Mouse (Mus musculus): ENCODE data around the gene Tmem222. TPM values are rescaled to one million over a fixed set of nuclear protein-coding genes. Genes with fewer than 3 reads are reported as not detected.

Gene Tmem222
- polyA plus RNA-seq, 1 experiment: not detected

GRCm38 (mm10) chr4:133221701-133222100 is 55.9 kb downstream of the Tmem222 start:
- Histone ChIP-seq H3K4me3 (ENCODE audit: insufficient read depth, low read depth, low read length) (no peak overlapping the region), H3K27ac (ENCODE audit: insufficient read depth, low read depth, low read length) (no peak overlapping the region), H3K4me1 (ENCODE audit: control insufficient read depth, insufficient read depth, low read length) (peaks cover 14% of the 10 kb centered on the region)
- WGBS: 95% methylated on average over 8 of the region's 8 CpGs
- TF ChIP-seq CTCF (IDR thresholded peaks at IDR 0.05; ENCODE audit: insufficient read depth, low read depth, low read length): no peak
- no peak for TF ChIP-seq POLR2A (IDR thresholded peaks at IDR 0.05; ENCODE audit: insufficient read depth, low read depth, low read length)

DNA sequence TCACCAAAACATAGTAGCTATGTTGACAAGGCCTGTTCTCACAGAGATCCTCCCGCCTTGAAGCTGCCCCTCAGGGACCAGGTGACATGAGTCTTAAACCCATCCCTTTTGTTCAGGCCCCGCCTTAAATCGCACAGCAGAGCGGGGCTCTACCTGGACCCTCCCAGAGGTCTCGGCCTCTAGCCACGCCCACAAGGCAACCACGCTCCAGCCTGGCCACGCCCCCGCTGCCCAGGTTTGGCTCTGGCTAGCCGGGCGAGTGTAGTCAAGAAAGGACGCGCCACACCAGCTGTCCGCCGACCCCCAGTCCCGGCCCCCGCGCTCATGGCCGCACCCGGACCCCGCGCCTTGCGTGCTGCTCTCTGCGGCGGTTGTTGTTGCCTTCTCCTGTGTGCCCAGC is 56.9 kb downstream of the Tmem222 start:
- TF ChIP-seq CTCF (IDR thresholded peaks at IDR 0.05; ENCODE audit: insufficient read depth, low read depth, low read length) (no peak), POLR2A (IDR thresholded peaks at IDR 0.05; ENCODE audit: insufficient read depth, low read depth, low read length) (no peak)
- no peak overlapping the region for H3K27ac ChIP-seq (ENCODE audit: insufficient read depth, low read depth, low read length)
- H3K4me3 ChIP-seq (ENCODE audit: insufficient read depth, low read depth, low read length): no peak overlapping the region
- peaks cover 14% of the 10 kb centered on the region for H3K4me1 ChIP-seq (ENCODE audit: control insufficient read depth, insufficient read depth, low read length)
- 12% methylated on average over 25 of the region's 25 CpGs for WGBS

DNA sequence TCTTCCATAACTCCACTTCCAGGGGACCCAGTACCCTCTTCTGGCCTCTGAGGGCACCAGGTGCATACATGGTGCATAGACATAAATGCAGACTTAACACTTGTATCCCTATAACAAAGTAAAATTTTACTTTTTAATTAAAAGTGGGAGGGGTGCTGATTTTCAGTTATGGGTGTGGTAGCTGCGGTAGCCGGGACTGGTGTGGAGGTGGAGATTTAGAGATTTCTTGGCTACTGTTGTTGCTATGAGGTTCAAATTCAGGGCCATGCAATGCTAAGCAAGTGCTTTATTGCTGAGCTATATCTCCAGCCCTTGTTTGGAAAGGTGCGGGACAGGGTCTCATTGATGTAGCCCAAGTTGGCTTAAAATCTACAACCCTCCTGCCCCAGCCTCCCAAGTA is 58.8 kb downstream of the Tmem222 start:
- Histone ChIP-seq H3K4me1 (ENCODE audit: control insufficient read depth, insufficient read depth, low read length) (peaks cover 10% of the 10 kb centered on the region), H3K27ac (ENCODE audit: insufficient read depth, low read depth, low read length) (no peak overlapping the region), H3K4me3 (ENCODE audit: insufficient read depth, low read depth, low read length) (no peak overlapping the region)
- 87% methylated on average over 3 of the region's 3 CpGs for WGBS
- TF ChIP-seq CTCF (IDR thresholded peaks at IDR 0.05; ENCODE audit: insufficient read depth, low read depth, low read length) (no peak), POLR2A (IDR thresholded peaks at IDR 0.05; ENCODE audit: insufficient read depth, low read depth, low read length) (no peak)

- WGBS: 10% methylated on average over 5 of the region's 5 CpGs
- H3K4me1 ChIP-seq (ENCODE audit: control insufficient read depth, insufficient read depth, low read length): peaks cover 12% of the 10 kb centered on the region
- H3K4me3 ChIP-seq (ENCODE audit: insufficient read depth, low read depth, low read length): no peak overlapping the region
- peak; percentile 87 for TF ChIP-seq CTCF (IDR thresholded peaks at IDR 0.05; ENCODE audit: insufficient read depth, low read depth, low read length)
- TF ChIP-seq POLR2A (IDR thresholded peaks at IDR 0.05; ENCODE audit: insufficient read depth, low read depth, low read length): no peak
- H3K27ac ChIP-seq (ENCODE audit: insufficient read depth, low read depth, low read length): no peak overlapping the region
Observed at GRCm38 (mm10) chr4:133217641-133218040, 60.0 kb downstream of the Tmem222 start.

Other genes with a start within 250 kb of the Tmem222 start
- not detected in 2 replicates for gene Wasf2, start 147.3 kb downstream of the Tmem222 start, polyA plus RNA-seq (2012; ENCODE audit: insufficient read depth, insufficient read length, low replicate concordance, missing spikeins)
- gene Cd164l2, start 65.7 kb downstream of the Tmem222 start, polyA plus RNA-seq (2012; ENCODE audit: insufficient read depth, insufficient read length, low replicate concordance, missing spikeins): not detected in 2 replicates
- gene Gpr3, start 65.3 kb downstream of the Tmem222 start, polyA plus RNA-seq (2012; ENCODE audit: insufficient read depth, insufficient read length, low replicate concordance, missing spikeins): not detected in 2 replicates
- not detected in 2 replicates for gene Map3k6, start 37.0 kb downstream of the Tmem222 start, polyA plus RNA-seq (2012; ENCODE audit: insufficient read depth, insufficient read length, low replicate concordance, missing spikeins)
- not detected in 2 replicates for gene Sytl1, start 14.7 kb downstream of the Tmem222 start, polyA plus RNA-seq (2012; ENCODE audit: insufficient read depth, insufficient read length, low replicate concordance, missing spikeins)
- gene Wdtc1, start 75.7 kb upstream of the Tmem222 start, polyA plus RNA-seq (2012; ENCODE audit: insufficient read depth, insufficient read length, low replicate concordance, missing spikeins): 113 TPM in 1 of 2 replicates, not detected in the other
- gene Slc9a1, start 91.9 kb upstream of the Tmem222 start, polyA plus RNA-seq (2012; ENCODE audit: insufficient read depth, insufficient read length, low replicate concordance, missing spikeins): not detected in 2 replicates
- not detected in 2 replicates for gene Tent5b, start 202.3 kb upstream of the Tmem222 start, polyA plus RNA-seq (2012; ENCODE audit: insufficient read depth, insufficient read length, low replicate concordance, missing spikeins)
- gene Trnp1, start 220.8 kb upstream of the Tmem222 start, polyA plus RNA-seq (2012; ENCODE audit: insufficient read depth, insufficient read length, low replicate concordance, missing spikeins): not detected in 2 replicates
- gene Kdf1, start 241.2 kb upstream of the Tmem222 start, polyA plus RNA-seq (2012; ENCODE audit: insufficient read depth, insufficient read length, low replicate concordance, missing spikeins): not detected in 2 replicates

Data from olfactory bulb, adult 2 months (tissue).